Mouse (Mus musculus) kidney, adult 11 months (tissue): ENCODE data around the gene Gm9573.

ENCODE experiments used
- DNase-seq: peaks from one replicate; pipeline ENCODE4 v3.0.0; 2022

Gene Gm9573

GRCm38 (mm10) chr17:35593786-35594185 is 32.7 kb downstream of the Gm9573 start:
- DNase-seq: no peak

- DNase-seq: no peak
Measured at GRCm38 (mm10) chr17:35592131-35592530, 34.3 kb downstream of the Gm9573 start.

- no peak for DNase-seq
Measured at GRCm38 (mm10) chr17:35591731-35592130, 34.7 kb downstream of the Gm9573 start.

GRCm38 (mm10) chr17:35591219-35591578 is 35.2 kb downstream of the Gm9573 start:
- DNase-seq: no peak

GRCm38 (mm10) chr17:35590410-35591218 is 35.8 kb downstream of the Gm9573 start:
- peak; percentile 42 for DNase-seq

- no peak for DNase-seq
Measured at GRCm38 (mm10) chr17:35588387-35588786, 38.0 kb downstream of the Gm9573 start.

GRCm38 (mm10) chr17:35587291-35587690 is 39.1 kb downstream of the Gm9573 start:
- no peak for DNase-seq

GRCm38 (mm10) chr17:35584330-35584937 is 42.0 kb downstream of the Gm9573 start:
- peak; percentile 41 for DNase-seq

- no peak for DNase-seq
Measured at GRCm38 (mm10) chr17:35582900-35583299, 43.5 kb downstream of the Gm9573 start.

GRCm38 (mm10) chr17:35578211-35578610 is 48.2 kb downstream of the Gm9573 start:
- DNase-seq: peak; percentile 57

- no peak for DNase-seq
Measured at GRCm38 (mm10) chr17:35571477-35571876, 55.0 kb downstream of the Gm9573 start.

- no peak for DNase-seq
Measured at GRCm38 (mm10) chr17:35570836-35571235, 55.6 kb downstream of the Gm9573 start.

- no peak for DNase-seq
Measured at GRCm38 (mm10) chr17:35569091-35569944, 57.1 kb downstream of the Gm9573 start.
